Comparison of ENCODE assay signal across 8 mouse cellular contexts in the genomic region with DNA sequence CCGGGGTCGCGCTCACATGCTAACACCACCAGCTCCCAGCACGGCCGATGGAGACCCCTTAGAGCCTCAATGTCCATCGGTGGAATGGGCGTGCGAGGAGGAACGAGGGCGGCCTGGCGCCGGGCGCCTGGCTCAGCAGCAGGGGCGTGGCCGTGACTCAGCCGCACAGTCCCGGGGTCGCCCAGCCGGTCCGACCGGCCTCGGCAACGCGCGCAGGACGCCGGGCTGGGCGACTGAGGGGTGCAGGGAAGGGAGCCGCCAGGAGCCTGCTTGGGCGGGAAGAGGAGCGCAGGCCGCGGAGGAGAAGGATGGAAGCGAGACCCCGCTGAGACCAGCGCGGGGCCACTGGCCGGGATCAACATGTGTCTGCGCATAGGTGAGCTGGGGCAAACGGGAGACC. TPM values are rescaled to one million over a fixed set of nuclear protein-coding genes. Genes with fewer than 3 reads are reported as not detected.
A peak's percentile ranks its signal among the peaks of the same experiment; 100 is the strongest.
DNase-seq lines count a peak whose midpoint lies in the region; ATAC-seq and TF ChIP-seq lines count a peak whose summit lies in the region.

A gene (plus strand): TSS at position 193 of the 400 bp plus-strand sequence.

- H3K9me3 ChIP-seq in intestine, embryonic 14.5 days (ENCODE audit: control insufficient read depth, low read length): no peaks in the 10 kb centered on the region
- no peaks in the 10 kb centered on the region for H3K9me3 ChIP-seq in lung, postnatal 0 days (ENCODE audit: low read length)

- no peak within 1 kb of the TSS for H3K27ac ChIP-seq in intestine, embryonic 14.5 days (ENCODE audit: low read depth)
- H3K27ac ChIP-seq in lung, postnatal 0 days (ENCODE audit: low read length): no peak within 1 kb of the TSS

- TF ChIP-seq EP300 in lung, postnatal 0 days (IDR thresholded peaks at IDR 0.05): no peak

- H3K9ac ChIP-seq in intestine, embryonic 14.5 days (ENCODE audit: low read length): peak within 1 kb of the TSS; percentile 27; the same call in 1 of the 2 replicates
- H3K9ac ChIP-seq in lung, postnatal 0 days (replicated peaks; ENCODE audit: low read depth): no peak within 1 kb of the TSS

- no peak for TF ChIP-seq CTCF in lung, postnatal 0 days (IDR thresholded peaks at IDR 0.05)

- peak within 1 kb of the TSS; percentile 30 for H3K4me3 ChIP-seq in intestine, embryonic 14.5 days (ENCODE audit: low read depth, low read length)
- H3K4me3 ChIP-seq in lung, postnatal 0 days (ENCODE audit: low read depth, low read length): no peak within 1 kb of the TSS

- peak; percentile 80 for ATAC-seq in intestine, embryonic 14.5 days (replicated peaks; ENCODE audit: low FRiP score, low TSS enrichment, low read depth)
- peak; percentile 86 for ATAC-seq in lung, postnatal 0 days

- peaks cover 10% of the 10 kb centered on the region for H3K4me1 ChIP-seq in intestine, embryonic 14.5 days (replicated peaks; ENCODE audit: control insufficient read depth, insufficient read depth, low read length)
- no peaks in the 10 kb centered on the region for H3K4me1 ChIP-seq in lung, postnatal 0 days (ENCODE audit: insufficient read depth, low read depth, low read length)

- peaks cover 24% of the 10 kb centered on the region for H3K27me3 ChIP-seq in intestine, embryonic 14.5 days (replicated peaks; ENCODE audit: control insufficient read depth, insufficient read depth, low read length)
- H3K27me3 ChIP-seq in lung, postnatal 0 days (replicated peaks; ENCODE audit: insufficient read depth, low read length): peaks cover 6% of the 10 kb centered on the region; the same call in 1 of the 2 replicates

- DNase-seq in ovary, postnatal 36 days (ENCODE audit: low spot score): peak; percentile 36
- DNase-seq in ovary, postnatal 14 days (ENCODE audit: low spot score): no peak
- DNase-seq in intestine, embryonic 14.5 days (ENCODE audit: low spot score): peak; percentile 74
- peak; percentile 61 for DNase-seq in lung, postnatal 0 days (ENCODE audit: low spot score)
- DNase-seq in urinary bladder, postnatal 25 days (ENCODE audit: low spot score): peak; percentile 73
- DNase-seq in gastrocnemius, postnatal 4 days (ENCODE audit: low spot score in 2 of 2): no peak
- DNase-seq in thymus, adult 18-20 months: no peak
- no peak for DNase-seq in testis, postnatal 10 days (ENCODE audit: low spot score)

- WGBS in intestine, embryonic 14.5 days: 2% methylated on average over 40 of the region's 40 CpGs
- WGBS in lung, postnatal 0 days: 2% methylated on average over 39 of the region's 40 CpGs

- no peaks in the 10 kb centered on the region for H3K36me3 ChIP-seq in intestine, embryonic 14.5 days (ENCODE audit: control insufficient read depth, insufficient read depth, low read length)
- H3K36me3 ChIP-seq in lung, postnatal 0 days (ENCODE audit: insufficient read depth, low read length): no peaks in the 10 kb centered on the region

- peak within 1 kb of the TSS; percentile 44 for H3K4me2 ChIP-seq in intestine, embryonic 14.5 days (ENCODE audit: low read length)
- peak within 1 kb of the TSS; percentile 34 for H3K4me2 ChIP-seq in lung, postnatal 0 days (replicated peaks; ENCODE audit: low read depth, low read length)

RNA-seq across cellular contexts. Expression of the gene that starts here (rescaled TPM):
- polyA plus RNA-seq in intestine, embryonic 14.5 days (2014; fragmentation: Nextera tagmentation; extraction: Ambion mirVana): 32.2 and 45.9 TPM in 2 replicates
- 2.4 and 2.9 TPM in 2 replicates for polyA plus RNA-seq in lung, postnatal 0 days (2015; fragmentation: Nextera tagmentation; extraction: Ambion mirVana)
- total RNA-seq in gastrocnemius, postnatal 4 days (2021): under 1 TPM in 1 of 2 experiments, not detected in 1; 0.73 TPM

Comparison
In these comparisons a context has a peak if more than half of its experiments do, and no peak if none do; other contexts are left out.
1. DNase-seq: peak in ovary, postnatal 36 days (single experiment), intestine, embryonic 14.5 days (single experiment), lung, postnatal 0 days (single experiment) and urinary bladder, postnatal 25 days (single experiment); none in ovary, postnatal 14 days (single experiment), gastrocnemius, postnatal 4 days (0 of 2), thymus, adult 18-20 months (0 of 2) and testis, postnatal 10 days (single experiment).